In genomic region chr1:51991983-51992609, GRCm38 (mm10) we compare ENCODE assay signal across 18 mouse cellular contexts. TPM values are rescaled to one million over a fixed set of nuclear protein-coding genes. Genes with fewer than 3 reads are reported as not detected.
DNase-seq lines count a peak whose midpoint lies in the region; ATAC-seq lines count a peak whose summit lies in the region.
"Had no signal": no experiment of that assay in that cellular context is flagged by ENCODE, and none has a peak within 500 bp of the region (broad histone marks: within the 10 kb centered on the region; RNA-seq: fewer than 3 reads in every experiment).

No protein-coding gene starts in this region.

- H3K27me3 ChIP-seq in intestine, embryonic 14.5 days (replicated peaks; ENCODE audit: control insufficient read depth, insufficient read depth, low read length), result no peaks in the 10 kb centered on the region
- H3K27me3 ChIP-seq in intestine, embryonic 15.5 days (replicated peaks), result no peaks in the 10 kb centered on the region
- H3K27me3 ChIP-seq: CH12.LX; hindbrain, embryonic 13.5 days had no signal

- H3K9ac ChIP-seq in intestine, embryonic 14.5 days (ENCODE audit: low read length), result no peak overlapping the region
- H3K9ac ChIP-seq in intestine, embryonic 15.5 days, result no peak overlapping the region
- H3K9ac ChIP-seq: hindbrain, embryonic 13.5 days had no signal

- 84% methylated on average over 8 of the region's 8 CpGs for WGBS in intestine, embryonic 14.5 days
- 84% methylated on average over 8 of the region's 8 CpGs for WGBS in intestine, embryonic 15.5 days

- H3K9me3 ChIP-seq in intestine, embryonic 14.5 days (ENCODE audit: control insufficient read depth, low read length), result no peaks in the 10 kb centered on the region
- no peaks in the 10 kb centered on the region for H3K9me3 ChIP-seq in intestine, embryonic 15.5 days
- H3K9me3 ChIP-seq: embryonic facial prominence, embryonic 10.5 days; hindbrain, embryonic 13.5 days; limb, embryonic 10.5 days had no signal

- ATAC-seq in intestine, embryonic 14.5 days (replicated peaks; ENCODE audit: low FRiP score, low TSS enrichment, low read depth), result no peak
- ATAC-seq in intestine, embryonic 15.5 days, result no peak
- ATAC-seq: Patski had no signal

- no peak overlapping the region for H3K4me3 ChIP-seq in intestine, embryonic 14.5 days (ENCODE audit: low read depth, low read length)
- no peak overlapping the region for H3K4me3 ChIP-seq in intestine, embryonic 15.5 days (replicated peaks)
- H3K4me3 ChIP-seq: embryonic facial prominence, embryonic 10.5 days; hindbrain, embryonic 13.5 days; limb, embryonic 10.5 days; myocyte had no signal

- H3K4me2 ChIP-seq in intestine, embryonic 14.5 days (ENCODE audit: low read length), result no peak overlapping the region
- H3K4me2 ChIP-seq in intestine, embryonic 15.5 days (replicated peaks), result no peak overlapping the region
- H3K4me2 ChIP-seq: hindbrain, embryonic 13.5 days had no signal

- H3K36me3 ChIP-seq in intestine, embryonic 14.5 days (ENCODE audit: control insufficient read depth, insufficient read depth, low read length), result no peaks in the 10 kb centered on the region
- no peaks in the 10 kb centered on the region for H3K36me3 ChIP-seq in intestine, embryonic 15.5 days
- H3K36me3 ChIP-seq: embryonic facial prominence, embryonic 10.5 days; hindbrain, embryonic 13.5 days; limb, embryonic 10.5 days had no signal

- DNase-seq in intestine, embryonic 14.5 days (ENCODE audit: low spot score), result peak; percentile 45
- DNase-seq in layer of hippocampus, adult 18-20 months (ENCODE audit: low spot score in 2 of 2), result peak; percentile 46 to 63
- DNase-seq in left cerebral cortex, adult 9 months (ENCODE audit: low spot score in 2 of 2), result peak; percentile 26 to 69
- peak; percentile 34 for DNase-seq in right cerebral cortex, postnatal 14 days
- no peak for DNase-seq in spleen, postnatal 14 days (ENCODE audit: low spot score in 2 of 2)
- no peak for DNase-seq in kidney, adult 18-20 months
- DNase-seq in cerebellum, adult 9-11 months, result no peak
- DNase-seq: cerebellum, adult 9-10 months; gastrocnemius, postnatal 10 days; kidney, adult 9 months; thymus, adult 2 months had no signal

- H3K27ac ChIP-seq in intestine, embryonic 14.5 days (ENCODE audit: low read depth), result no peak overlapping the region
- no peak overlapping the region for H3K27ac ChIP-seq in intestine, embryonic 15.5 days
- H3K27ac ChIP-seq: embryonic facial prominence, embryonic 10.5 days; hindbrain, embryonic 13.5 days; limb, embryonic 10.5 days had no signal

- H3K4me1 ChIP-seq in intestine, embryonic 14.5 days (replicated peaks; ENCODE audit: control insufficient read depth, insufficient read depth, low read length), result peaks cover 11% of the 10 kb centered on the region; the same call in 1 of the 2 replicates
- peaks cover 6% of the 10 kb centered on the region for H3K4me1 ChIP-seq in intestine, embryonic 15.5 days (replicated peaks)

RNA-seq across cellular contexts. Expression of gene Stat4, which starts 5.1 kb away (rescaled TPM):
- polyA plus RNA-seq in intestine, embryonic 14.5 days (2014; fragmentation: Nextera tagmentation; extraction: Ambion mirVana), result 2.4 TPM in 2 replicates
- 1.2 and 1.7 TPM in 2 replicates for polyA plus RNA-seq in intestine, embryonic 15.5 days (2015; fragmentation: Nextera tagmentation; extraction: Ambion mirVana)
- total RNA-seq in layer of hippocampus, adult 18-20 months (2021), result under 1 TPM; 0.46 to 0.97 TPM
- polyA plus RNA-seq: myocyte, Patski had no signal

Comparison
In these comparisons a context has a peak if more than half of its experiments do, and no peak if none do; other contexts are left out.
1. DNase-seq: peak in intestine, embryonic 14.5 days (single experiment), layer of hippocampus, adult 18-20 months (2 of 2), left cerebral cortex, adult 9 months (2 of 2) and right cerebral cortex, postnatal 14 days (single experiment); none in spleen, postnatal 14 days (0 of 2), kidney, adult 18-20 months (single experiment) and cerebellum, adult 9-11 months (single experiment).